Mouse (Mus musculus) activated CD4-positive, CD25-positive, alpha-beta regulatory T cell, adult 4 months (primary cell): ENCODE results near the gene Socs3. TPM values are rescaled to one million over a fixed set of nuclear protein-coding genes. Genes with fewer than 3 reads are reported as not detected.

Source experiments
- ATAC-seq: one replicate; pipeline ENCODE4 v1.8.0; 2017
- polyA plus RNA-seq, 2 experiments: library from polyadenylated mRNA; unstranded; fragments of 100-300 nt; shearing (Covaris generic); gene quantifications; one replicate each; pipeline ENCODE4 v1.2.1; 2017

The Socs3 gene
- polyA plus RNA-seq, 2 experiments from 2014 or later: 42.5 to 43.1 TPM

DNA sequence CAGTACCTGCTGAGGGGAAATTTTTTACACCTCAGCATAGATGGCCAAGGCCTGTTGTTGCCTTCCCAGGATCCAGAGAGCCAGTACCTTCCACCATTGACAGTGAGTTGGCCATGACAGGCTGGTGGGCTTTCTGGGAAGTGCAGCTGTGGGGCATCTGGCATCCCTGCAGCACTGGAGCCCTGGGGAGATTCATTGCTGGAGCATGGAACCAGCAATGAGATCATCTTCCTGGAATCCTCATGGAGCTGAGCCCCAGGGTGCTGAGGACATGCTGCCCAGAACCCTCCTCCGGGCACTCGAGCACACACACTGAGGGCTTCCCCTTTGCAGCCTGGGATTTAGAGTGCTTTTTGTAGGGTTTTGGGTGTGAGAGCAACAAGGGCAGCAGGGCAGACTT is 25.4 kb upstream of the Socs3 start:
- ATAC-seq: no peak

DNA sequence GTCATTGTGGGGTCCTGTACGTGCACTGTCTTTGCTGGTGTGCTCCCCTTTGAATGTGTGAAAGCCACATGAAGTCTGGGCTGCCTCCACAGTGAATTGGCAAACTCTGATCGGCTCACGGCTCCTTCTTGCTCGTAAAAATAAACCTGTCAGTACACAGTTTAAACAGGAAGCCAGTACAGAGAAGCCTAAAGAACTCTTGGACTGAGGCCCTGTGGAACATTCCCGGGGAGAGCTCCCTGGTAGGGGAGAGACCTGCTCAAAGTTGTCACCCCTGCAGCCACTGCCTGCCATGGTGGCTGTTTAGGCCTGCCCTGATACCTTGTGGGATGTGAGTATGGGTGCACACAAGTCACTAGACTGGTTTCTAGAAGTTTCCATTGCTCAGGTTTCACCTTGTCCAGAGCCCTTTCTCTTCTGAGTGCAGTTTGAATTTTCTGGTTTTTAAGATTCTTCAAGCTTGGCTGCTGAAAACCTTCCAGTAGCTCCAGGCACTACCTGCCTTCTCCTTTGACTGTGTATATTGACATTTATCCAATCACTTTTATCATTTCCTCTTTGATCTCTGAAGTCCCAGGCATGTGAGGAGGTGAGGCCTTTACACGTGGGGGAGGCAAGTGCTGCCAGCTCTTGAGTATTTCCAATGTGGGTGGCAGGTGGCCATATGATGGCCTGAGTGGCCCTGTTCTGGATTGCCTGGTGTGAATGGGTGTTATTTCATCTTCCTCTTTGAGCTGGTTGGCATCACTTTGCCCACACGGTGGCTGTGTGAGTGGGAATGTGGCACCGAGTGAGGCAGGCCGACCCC is 24.6 kb upstream of the Socs3 start:
- ATAC-seq: peak; percentile 12

DNA sequence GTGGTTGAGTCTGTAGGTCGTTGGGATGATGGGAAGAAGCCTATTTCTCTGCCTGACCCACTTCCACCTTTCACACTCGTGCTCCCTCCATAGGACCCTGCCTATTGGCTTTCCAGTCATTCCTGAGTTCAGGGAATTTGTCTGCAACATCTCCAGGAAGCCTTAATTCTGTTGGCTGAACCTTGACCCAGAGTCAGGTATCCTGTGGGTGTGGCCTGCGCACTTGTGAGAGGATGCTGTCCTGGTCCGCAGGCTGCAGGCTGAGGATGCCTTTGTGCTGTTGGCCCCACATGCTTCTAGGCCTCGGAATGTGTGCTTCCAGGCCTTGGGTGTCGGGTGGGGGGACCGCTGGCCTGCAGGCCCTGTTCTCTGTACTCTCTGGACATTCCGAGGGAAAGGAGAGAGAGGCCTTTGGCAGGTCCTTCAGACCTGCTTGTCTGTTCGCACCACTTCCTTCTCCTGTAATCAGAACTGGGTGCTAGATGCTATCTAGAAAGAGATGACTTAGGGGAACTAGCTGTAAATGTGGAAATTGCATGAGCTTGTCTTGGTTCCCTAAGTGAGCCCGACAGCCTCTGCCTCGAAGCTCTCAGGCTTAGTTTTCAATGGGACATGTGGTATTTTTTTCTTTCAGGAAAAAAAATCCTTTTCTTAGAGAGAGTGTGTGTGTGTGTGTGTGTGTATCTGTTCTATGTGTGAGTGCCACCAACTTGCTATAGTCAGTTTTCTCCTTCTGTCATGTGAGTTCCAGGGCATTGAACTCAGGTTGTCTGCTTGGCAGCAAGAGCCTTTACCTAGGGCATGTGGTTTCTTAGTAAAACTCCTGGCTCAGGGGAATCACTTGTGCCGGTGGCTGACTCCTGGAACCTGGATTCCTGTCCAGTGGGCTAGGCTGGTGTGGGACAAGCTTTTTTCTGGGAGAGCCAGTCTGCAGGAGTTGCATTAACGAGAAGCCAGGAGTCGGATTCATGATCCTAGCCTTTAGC is 23.6 kb upstream of the Socs3 start:
- ATAC-seq: no peak

DNA sequence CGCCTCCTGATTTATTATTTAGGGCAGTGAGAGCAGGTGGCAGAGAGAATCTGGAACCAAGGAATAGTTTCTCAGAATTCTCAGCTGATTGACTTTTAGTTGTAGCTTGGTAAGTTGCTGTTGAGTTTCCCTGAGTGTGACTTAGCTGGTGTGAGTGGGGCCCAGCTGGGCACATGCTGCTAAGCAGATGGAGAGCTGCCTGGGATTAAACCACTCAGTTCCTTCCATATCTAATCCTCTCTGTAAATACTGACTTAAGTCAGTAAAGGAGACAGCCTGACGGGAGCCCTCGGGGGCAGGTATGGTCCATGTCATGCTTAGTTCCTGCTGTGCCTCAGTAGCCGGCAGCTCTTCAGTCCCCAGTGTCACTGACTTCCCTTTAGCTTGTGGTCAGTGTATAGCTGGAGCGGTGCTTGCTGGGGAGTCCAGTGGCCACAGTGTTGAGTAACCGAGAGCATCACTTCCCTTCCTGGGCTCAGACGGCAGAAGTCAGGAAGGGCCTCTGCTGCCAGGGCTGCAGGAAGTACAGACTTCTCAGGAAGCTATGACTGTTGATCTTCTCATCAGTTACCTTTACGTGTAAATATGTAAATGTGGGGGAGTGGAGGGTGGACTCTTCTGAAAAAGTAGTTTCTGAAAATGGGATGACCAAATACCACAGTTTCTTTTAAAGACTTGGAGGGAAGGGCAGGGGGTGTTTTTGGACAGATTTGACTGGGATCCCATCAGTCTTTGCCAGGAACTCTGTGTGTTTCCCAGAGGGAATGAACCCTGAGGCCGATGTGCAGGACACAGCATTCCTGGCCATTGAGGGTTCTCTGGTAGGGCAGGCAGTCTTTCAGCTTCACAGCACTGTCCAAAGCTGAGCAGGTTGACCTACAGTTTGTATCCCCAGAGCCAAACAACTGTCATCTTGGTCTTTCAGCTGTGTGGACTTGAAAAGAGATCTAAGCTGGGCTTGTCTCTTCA is 21.9 kb upstream of the Socs3 start:
- ATAC-seq: peak; percentile 67

DNA sequence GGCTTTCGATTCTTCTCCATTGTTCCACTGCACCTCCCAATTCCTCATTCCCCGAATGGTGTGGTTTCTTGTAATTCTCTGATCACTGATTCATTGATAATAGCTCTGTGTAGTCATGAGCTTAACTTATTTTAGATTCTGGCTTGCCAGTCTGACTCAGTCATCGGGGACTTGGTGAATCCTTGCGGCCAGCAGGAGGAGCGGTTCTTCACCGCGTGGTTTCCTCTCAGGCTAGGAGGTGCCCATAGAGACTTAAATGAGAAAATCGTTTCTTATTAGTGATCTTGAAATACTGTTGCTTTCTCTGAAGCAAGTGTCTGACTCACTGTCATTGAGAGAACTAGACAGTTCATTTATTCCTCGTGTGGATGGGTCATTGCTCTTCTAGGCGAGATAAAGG is 20.1 kb upstream of the Socs3 start:
- ATAC-seq: no peak

DNA sequence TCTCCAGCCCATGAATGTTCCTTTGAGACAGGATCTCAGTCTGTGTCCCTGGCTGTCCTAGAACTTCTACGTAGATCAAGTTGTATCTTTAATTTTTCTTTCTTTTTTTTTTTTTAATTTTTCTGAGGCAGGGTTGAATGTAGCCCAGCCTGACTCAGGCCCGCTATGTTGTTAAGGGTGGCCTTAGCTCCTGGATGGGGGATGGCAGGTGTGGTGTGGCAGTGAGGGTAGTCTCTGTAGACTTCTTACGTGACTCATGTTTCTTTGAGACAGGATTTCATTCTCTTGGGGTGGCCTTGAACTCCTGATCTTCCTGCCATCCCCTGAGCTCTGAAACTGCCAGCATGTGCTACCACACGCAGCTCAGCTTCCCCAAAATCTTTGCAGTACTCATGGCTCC is 19.4 kb upstream of the Socs3 start:
- ATAC-seq: no peak

DNA sequence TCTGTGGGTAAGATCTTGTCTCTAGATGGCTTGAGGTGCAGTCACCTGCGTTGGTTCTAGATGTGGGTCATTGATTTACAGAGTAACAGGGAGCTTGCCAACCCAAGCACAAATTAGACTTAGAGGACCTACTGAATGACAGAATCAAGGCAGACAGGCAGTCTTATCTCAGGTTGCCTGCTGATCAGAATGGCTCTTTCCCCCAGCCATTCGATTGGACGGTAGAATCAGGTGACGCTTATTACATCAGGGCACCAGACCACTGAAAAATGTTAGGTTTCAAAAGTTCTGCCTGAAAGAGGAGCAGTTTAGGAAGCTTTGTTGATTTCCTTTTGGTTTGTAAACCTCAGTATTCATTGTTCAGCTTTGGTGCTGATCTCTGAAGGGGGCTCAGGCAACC is 18.1 kb upstream of the Socs3 start:
- no peak for ATAC-seq

DNA sequence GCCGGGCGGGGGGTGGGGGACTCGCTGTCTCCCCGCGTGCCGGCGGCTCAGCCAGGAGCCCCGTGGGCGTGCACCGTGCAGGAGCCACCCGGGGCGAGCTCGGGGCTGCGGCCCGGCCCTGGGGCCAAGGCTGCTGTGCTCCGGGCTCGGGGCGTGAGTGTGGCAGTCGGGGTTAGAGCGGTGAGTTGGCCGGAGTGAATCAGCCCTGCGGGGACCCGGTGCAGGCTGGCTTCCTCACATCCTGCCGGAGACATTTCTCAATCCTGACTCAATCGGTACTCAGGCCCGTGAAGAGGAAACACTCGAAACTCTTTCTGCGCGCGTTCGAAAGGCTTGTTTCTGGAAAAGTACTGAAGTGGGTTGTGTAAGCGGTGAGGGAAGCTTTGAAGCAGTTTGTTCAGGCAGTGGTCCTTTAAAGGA is 17.2 kb upstream of the Socs3 start:
- ATAC-seq: peak; percentile 25

DNA sequence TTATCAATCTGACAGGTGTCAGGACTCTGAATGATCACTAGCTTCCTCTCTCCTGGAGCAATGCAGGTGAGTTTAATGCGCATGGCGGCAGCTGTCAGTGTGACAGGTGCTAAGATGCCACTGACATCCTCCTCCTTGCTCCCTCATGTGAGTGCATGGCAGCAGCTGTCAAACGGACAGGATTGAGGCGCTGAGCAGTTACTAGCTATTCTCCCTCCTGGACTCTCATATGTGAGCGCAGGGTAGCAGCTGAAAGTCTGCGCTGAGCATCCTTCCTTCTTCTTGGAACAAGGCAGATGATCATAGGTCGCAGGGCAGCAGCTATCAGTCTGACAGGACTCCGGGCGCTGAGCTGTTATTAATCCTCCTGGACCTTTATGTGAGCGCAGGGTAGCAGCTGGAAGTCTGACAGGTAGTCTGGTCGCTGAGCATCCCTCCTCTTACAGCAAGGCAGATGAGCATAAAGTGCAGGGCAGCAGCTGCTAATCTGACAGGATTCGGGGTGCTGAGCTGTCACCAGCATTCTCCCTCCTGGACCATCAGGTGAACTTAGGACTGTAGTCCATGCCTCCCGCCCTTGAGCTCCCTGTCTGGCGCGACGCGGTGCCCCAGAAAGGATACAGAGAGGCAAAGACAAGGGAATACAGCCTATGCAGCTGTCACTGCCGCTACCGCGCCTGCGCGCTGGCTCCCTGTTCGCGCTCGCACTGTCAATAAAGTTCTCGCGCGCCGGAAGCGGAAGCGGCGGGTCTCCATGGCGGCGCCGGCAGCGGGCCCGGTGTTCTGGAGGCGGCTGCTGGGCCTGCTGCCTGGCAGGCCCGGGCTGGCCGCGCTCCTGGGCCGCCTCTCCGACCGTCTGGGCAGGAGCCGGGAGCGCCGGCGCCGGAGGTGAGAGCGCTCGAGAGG is 16.5 kb upstream of the Socs3 start, which contains the start of gene Pgs1:
Pgs1 (plus strand) TSS at position 167 of the 906 bp plus-strand sequence.
- peak; percentile 63 for ATAC-seq

DNA sequence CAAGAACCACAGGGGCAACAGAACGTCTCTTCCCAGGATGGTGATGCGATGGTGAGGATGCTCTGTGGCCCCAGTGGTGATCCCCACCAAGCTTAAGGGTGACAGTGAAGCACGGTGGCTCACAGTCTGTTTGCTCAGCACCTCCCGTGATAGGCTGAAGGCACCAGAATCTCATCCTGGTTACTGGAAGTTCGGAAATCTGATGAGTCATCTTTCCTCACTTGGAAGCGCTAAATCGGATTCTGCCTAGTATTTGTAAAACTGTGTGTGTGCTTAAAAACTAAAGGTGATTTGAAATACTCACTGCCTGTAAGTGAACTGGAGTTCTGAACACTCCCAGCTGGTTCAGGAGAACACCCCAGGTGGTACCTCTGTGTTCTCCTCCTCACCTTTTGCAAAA is 13.9 kb upstream of the Socs3 start:
- no peak for ATAC-seq

DNA sequence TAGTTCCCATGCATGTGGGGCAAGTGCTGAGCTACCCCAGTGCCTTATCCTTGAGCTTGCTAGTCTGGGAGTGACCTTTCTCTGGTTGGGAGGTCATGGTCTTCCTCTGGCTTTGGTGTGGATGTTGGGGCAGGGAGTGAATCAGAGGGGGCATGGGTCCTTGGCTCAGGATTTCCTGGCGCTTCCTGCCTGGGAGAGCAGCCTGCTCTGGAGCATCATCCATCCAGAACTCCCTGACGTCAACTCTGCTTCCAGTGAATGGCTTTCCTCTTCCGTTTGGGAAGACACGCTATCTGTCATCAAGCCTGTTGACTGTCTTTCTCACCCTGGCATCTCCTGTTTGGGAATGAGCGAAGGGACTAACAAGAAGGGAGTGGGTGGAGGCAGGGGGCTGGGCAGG is 12.6 kb upstream of the Socs3 start:
- no peak for ATAC-seq

DNA sequence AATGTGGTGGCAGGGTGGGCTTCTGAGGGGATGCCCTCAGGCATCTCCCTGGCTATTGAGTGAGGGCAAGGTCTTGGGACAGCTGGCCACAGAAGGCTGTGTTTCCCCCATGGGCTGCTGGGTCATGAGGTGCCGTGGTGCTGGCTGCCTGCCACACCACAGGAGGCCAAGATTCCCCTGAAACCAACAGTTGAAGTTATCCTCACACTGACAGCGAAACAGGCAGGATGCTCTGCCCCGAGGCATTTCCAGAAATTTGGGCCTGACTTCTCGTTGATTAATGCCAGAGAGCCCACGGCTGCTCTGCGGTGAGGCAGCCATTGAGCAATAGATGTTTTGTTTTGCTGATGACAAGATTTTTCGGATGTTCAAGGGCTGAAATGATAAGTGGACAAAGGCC is 9.5 kb upstream of the Socs3 start:
- ATAC-seq: no peak

DNA sequence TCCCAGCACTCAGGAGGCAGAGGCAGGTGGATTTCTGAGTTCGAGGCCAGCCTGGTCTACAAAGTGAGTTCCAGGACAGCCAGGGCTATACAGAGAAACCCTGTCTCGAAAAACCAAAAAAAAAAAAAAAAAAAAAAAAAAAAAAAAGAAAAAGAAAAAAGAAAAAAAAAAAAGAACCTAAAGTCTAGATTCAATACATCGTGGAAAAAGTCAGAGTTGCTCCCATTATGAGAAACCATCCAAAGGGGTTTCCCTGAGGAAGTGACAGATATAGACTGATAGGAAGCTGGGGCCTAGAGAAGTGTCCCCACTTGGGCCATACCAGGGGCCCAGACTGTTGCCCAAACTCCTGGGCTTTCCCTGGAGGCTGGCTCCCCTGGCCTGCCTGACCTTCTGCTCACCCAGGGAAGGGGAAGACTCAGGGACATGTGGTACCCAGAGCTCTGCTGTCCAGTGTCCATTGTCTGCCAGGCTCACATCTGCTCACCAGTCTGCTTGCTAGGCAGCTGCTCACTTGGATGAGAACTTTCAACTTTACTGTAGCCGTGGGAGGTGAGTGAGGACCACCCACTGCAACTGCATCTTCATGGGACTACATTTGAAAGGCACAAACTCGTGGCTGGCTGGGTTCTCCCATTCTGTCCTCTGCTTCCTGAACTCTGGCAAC is 8.0 kb upstream of the Socs3 start:
- no peak for ATAC-seq

DNA sequence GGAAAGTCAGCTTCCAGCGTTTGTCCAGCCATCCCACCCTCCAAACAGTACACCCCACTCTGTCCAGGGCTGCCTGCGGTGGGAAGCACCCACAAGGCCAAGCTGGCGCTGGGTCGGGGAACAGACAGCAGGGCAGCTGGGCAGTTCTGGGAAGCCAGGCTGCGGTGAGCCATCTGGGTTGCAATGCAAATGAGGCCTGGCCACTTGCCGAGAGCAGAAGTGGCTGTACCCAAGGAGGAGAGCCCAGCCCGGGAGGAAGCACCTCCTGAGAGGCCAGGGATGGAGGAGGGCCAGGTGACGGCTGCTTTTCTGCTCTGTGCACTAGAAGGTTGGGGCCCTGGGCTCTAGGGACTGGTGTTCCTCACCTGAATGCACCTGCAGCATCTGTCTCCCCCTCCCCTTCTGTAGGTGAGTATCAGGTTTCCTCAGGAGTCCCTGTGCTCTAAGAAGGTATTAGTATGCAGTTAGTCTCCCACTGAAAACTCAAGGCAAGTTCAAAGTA is 6.3 kb upstream of the Socs3 start:
- ATAC-seq: no peak

DNA sequence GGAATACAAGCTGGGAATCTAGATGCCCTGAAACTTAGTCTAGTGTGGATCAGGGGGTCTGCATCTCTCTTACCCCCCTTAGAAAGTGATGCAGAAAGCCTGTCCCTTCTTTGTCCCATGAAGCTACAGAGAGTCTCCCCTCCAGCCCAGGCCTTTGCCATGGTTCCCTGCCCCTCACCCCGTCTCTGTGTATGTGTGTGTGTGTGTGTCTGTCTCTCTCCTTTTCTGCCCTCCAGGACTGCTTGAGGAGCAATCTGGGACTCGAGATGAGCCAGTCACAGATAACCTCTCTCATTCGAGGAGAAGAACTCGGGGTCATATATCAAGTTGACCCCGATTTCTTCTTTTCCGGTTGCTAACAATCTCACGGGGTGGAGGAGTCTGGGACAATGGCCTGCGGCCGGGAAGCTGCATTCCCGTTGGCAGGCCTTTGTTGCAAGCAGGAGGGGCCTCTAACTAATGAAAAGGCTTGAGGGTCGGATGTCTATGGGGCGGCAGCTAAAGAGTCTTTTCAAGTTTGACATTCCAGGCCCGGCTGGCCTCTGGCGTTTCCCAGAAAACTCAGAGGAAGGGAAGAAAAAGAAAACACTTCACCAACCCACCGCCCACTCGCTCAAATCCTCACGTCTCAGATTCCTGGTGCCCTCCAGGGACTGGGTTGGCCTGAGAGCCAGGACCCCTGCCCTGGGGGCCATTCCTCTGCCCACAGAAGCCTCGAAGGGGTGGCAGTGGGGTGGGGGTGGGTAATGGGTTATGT is 5.5 kb upstream of the Socs3 start:
- no peak for ATAC-seq

DNA sequence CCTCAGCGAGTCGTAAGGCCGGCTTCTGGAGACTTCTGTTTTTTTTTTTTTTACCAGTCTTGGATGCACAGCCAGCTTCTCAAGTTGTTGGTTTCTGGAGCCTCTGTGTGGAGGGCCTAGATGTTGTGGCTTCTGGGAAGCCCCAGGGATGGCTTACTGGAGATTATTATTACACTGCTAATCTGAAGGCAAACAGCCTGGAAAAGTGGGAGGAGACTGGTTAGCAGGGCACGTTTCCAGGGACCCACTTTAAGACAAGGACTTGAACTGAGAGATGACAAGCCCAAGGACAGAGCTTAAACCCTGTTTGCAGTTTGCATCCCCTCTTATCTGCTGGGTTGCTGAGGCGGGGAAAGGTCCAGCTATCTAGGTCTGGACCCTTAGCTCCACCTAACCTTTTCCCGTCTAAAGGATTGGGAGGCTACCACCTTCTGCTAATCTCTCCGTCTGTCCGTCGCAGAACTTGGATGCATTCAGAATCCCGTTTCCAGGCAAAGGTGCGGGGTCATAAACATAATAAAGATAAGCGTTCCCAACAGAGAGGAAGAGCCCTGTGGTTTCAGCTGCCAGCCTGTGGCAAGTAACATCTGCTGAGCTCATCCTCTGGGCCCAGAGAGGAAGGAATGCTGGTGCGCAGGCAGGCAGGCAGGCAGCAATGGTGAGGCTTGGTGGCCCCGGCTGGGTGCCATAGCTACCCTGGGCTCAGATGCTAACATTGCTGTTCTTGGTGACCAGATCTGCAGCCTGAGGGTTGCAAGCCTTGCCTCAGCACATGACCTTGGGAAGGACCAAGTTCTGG is 4.7 kb upstream of the Socs3 start:
- no peak for ATAC-seq

DNA sequence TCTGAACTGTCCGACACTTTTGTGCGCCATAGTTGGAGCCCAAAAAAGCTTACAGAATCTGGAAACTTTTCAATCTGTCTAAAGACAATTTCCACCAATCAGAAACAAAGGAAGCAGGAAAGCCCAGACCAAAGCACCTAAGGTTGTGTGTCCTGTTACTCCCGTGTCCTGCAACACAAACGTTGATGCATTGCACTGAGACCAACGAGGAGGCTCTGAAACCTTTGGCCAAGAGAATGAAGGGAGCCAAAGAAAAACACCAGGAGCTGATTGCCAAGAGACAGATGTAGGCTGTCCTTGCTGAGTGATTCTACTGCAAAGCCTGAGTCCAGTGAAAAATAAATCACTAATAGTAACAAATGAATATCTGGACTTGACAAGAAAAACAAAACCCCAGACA is 3.7 kb upstream of the Socs3 start:
- ATAC-seq: no peak

DNA sequence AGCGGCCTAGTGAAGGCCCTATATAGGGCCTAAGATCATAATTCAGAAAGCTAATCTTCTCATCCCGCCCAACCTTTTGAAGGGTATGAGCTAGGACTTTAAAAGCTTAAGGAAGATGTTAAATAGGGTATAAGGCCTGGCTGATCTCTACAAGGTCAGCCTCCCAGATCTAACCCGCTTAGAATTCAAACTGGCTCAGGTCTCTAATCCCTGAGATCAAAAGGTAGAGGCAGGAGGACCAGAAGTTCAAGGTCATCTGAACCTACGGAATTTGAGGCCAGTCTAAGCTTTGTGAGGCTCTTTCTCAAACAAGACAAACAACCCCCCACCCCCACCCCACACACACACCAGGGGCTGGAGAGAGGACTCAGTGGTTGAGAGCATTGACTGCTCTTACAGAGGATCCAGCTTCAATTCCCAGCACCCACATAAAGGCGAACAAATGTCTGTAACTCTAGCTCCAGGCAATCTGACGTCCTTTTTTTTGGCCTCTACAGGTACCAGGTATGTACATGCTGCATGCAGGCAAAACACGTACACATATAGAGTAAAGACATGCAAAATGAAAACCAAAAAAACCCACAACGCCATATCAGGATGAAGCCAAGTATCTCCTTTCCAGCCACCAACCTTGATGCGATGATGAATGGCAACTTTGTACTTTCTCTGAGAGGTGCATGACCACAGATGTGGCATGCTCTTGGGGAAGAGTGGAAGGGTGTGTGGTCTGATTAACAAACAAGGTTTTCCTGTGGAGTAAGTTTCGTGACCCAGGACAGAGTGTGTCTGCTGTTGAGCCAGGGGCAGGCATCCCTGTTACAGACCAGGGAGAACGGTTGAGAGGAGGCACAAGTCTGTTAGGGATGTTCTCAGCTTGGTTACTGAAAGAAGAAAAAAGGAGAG is 3.1 kb upstream of the Socs3 start:
- no peak for ATAC-seq
